Mouse (Mus musculus) ES-E14 (cell line): ENCODE measurements around the gene Pcp4l1. TPM values are rescaled to one million over a fixed set of nuclear protein-coding genes. Genes with fewer than 3 reads are reported as not detected.
A peak's percentile ranks its signal among the peaks of the same experiment; 100 is the strongest.
"Not testable (repeated sequence)": the region's sequence is repeated elsewhere in the genome, so short reads cannot be mapped to it uniquely, and the experiment has no call there.

Experiments
- DNase-seq: peaks from one replicate; pipeline ENCODE4 v3.0.0-alpha.2; 2013; ENCODE audit warnings: low read depth, low spot score
- H3K27ac ChIP-seq: 2 replicates; pipeline ENCODE4 v1.5.1; 2012; ENCODE audit warnings: low read depth, mild to moderate bottlenecking, low read length, moderate library complexity, mixed read lengths; ENCODE audit not compliant: poor library complexity, insufficient read depth, severe bottlenecking
- H3K36me3 ChIP-seq: 2 replicates; pipeline ENCODE4 v1.6.1; 2012; ENCODE audit warnings: mild to moderate bottlenecking, low read length, moderate library complexity, mixed read lengths; ENCODE audit not compliant: control insufficient read depth, poor library complexity, insufficient read depth, severe bottlenecking
- H3K4me1 ChIP-seq, 2 experiments: fragments of 150-350 bp in 1 of 2; sonication (generic) in 1 of 2; 2 replicates each; pipeline ENCODE4 v1.6.1; 2012; ENCODE audit warnings: low read length in 2 of 2, mild to moderate bottlenecking in 1 of 2, mixed read lengths in 1 of 2; ENCODE audit not compliant: control insufficient read depth in 2 of 2, insufficient read depth in 2 of 2, poor library complexity in 1 of 2
- H3K4me3 ChIP-seq, 2 experiments: fragments of 150-350 bp in 1 of 2; sonication (generic) in 1 of 2; 2 replicates each; pipeline ENCODE4 v1.5.1; 2012; ENCODE audit warnings: low read length in 2 of 2, low read depth in 1 of 2, mild to moderate bottlenecking in 1 of 2, mixed read lengths in 1 of 2; ENCODE audit not compliant: insufficient read depth in 1 of 2, poor library complexity in 1 of 2, severe bottlenecking in 1 of 2
- H3K9ac ChIP-seq: 2 replicates; pipeline ENCODE4 v1.6.1; 2012; ENCODE audit warnings: low read depth, mild to moderate bottlenecking, low read length, mixed read lengths; ENCODE audit not compliant: poor library complexity, insufficient read depth, severe bottlenecking
- H3K9me3 ChIP-seq: fragments of 150-350 bp; sonication (generic); 2 replicates; pipeline ENCODE4 v1.6.1; 2012; ENCODE audit warnings: low read depth, mild to moderate bottlenecking, low read length; ENCODE audit not compliant: control insufficient read depth, insufficient read depth
- CHD2 ChIP-seq: IDR thresholded peaks from 2 replicates; pipeline ENCODE4 v1.6.1; 2014; ENCODE audit warnings: mild to moderate bottlenecking, low read depth, low read length, inconsistent platforms
- HCFC1 ChIP-seq: IDR thresholded peaks from 2 replicates; pipeline ENCODE4 v1.6.1; 2012; ENCODE audit warnings: low read length, inconsistent platforms, borderline replicate concordance; ENCODE audit not compliant: insufficient read depth
- MAFK ChIP-seq: IDR thresholded peaks from 2 replicates; pipeline ENCODE4 v1.6.1; 2014; ENCODE audit warnings: mild to moderate bottlenecking, low read depth, low read length, inconsistent platforms; ENCODE audit not compliant: insufficient read depth
- ZC3H11A ChIP-seq: IDR thresholded peaks from 2 replicates; pipeline ENCODE4 v1.6.1; 2012; ENCODE audit warnings: low read depth, mild to moderate bottlenecking, inconsistent platforms, low read length, borderline replicate concordance
- ZNF384 ChIP-seq: IDR thresholded peaks from 2 replicates; pipeline ENCODE4 v1.6.1; 2012; ENCODE audit warnings: low read depth, low read length, inconsistent platforms
- in situ Hi-C, 2 experiments: fragments of 600-800 bp; cut with MboI; formaldehyde crosslinking; loops; one replicate each; pipeline ENCODE4 v1.15.1; 2025; ENCODE audit warnings: low sequenced_read_pairs in 2 of 2, inconsistent platforms in 1 of 2; ENCODE audit not compliant: unreplicated experiment in 2 of 2
- total RNA-seq: library from RNA; depleted of rRNA; stranded (reverse); fragments of 300-350 nt; gene quantifications from 2 replicates; pipeline ENCODE4 v1.2.3, GENCODE M21; 2012; rRNA removed

Pcp4l1 gene
- total RNA-seq: 0.63 and 2.2 TPM in 2 replicates

DNA sequence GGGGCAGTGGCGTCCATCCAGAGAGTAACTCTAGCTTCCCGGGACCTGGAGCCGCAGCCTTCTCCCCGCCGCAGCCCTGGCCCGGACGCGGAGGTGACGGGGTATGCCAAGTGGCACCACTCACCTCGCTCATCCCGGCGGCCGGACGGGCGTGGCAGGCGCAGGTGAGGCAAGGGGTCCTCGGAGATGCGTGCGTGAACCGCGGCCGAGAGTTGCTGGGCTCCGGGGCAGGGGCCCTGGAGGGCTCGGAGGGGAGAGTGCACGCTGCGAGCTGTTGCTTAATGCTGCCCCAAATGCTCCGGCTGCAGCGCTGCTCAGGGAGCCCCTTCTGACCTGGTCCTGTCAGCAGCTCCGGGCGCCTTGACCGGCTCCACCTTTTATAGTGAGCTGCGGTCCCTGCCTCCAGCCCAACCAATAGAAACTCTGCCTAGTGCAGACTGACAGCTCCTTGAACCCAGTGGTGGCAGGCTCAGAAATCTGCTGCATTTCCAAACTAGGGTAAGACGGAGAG lies at the start of gene Pcp4l1:
Gene Pcp4l1 (minus strand): TSS at position 382 of the 511 bp plus-strand sequence.
- Histone ChIP-seq H3K9ac (peak within 1 kb of the TSS; percentile 3; the same call in 1 of the 2 replicates), H3K4me1 (peaks cover 0 to 2% of the 10 kb centered on the region in 2 experiments; a peak in 1 of 4 replicates), H3K36me3 (no peaks in the 10 kb centered on the region), H3K4me3 (peak within 1 kb of the TSS; percentile 77 to 91), H3K9me3 (no peaks in the 10 kb centered on the region), H3K27ac (no peak within 1 kb of the TSS)
- in situ Hi-C loops: no loop called here
- TF ChIP-seq CHD2: peak; percentile 69; the same call in 1 of the 2 replicates
- no peak for TF ChIP-seq HCFC1
- no peak for TF ChIP-seq MAFK
- no peak for TF ChIP-seq ZC3H11A
- peak; percentile 68 for DNase-seq

DNA sequence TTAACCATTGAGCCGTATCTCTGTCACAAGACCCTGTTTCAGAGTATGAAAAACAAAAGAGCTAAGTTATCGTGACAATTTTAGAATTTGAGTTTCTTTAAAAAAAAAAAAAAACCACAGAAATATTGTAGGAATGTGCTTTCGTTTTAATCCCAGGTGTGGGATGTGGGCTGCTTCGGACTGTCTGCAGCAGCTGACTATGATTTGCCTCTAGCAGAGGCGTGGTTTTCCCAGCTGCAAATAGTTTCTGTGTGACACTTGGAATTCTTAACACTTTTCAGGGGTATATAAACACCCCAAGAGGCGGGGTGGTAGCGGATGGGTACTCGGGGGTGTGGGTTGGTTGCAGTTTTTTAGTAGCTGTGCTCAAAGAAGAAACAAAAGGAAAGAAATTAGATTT lies 49.3 kb upstream of the Pcp4l1 start:
- DNase-seq: no peak
- no peak overlapping the region for H3K9ac ChIP-seq
- peaks cover 7 to 18% of the 10 kb centered on the region in 2 experiments for H3K4me1 ChIP-seq
- peaks cover 8% of the 10 kb centered on the region for H3K36me3 ChIP-seq
- TF ChIP-seq HCFC1 (no peak), CHD2 (no peak), ZNF384 (no peak), MAFK (no peak), ZC3H11A (no peak)
- no peak overlapping the region for H3K4me3 ChIP-seq
- H3K27ac ChIP-seq: no peak overlapping the region
- H3K9me3 ChIP-seq: no peaks in the 10 kb centered on the region
- in situ Hi-C loops: loop anchor here (10.0 to 25.0 kb wide), 2 partner anchors 131 to 358 kb away; partner anchors contain the start of genes Cfap126 (in 1 of the 2), Dusp12 (in 1 of the 2) and Gm26620 (in 1 of the 2)

DNA sequence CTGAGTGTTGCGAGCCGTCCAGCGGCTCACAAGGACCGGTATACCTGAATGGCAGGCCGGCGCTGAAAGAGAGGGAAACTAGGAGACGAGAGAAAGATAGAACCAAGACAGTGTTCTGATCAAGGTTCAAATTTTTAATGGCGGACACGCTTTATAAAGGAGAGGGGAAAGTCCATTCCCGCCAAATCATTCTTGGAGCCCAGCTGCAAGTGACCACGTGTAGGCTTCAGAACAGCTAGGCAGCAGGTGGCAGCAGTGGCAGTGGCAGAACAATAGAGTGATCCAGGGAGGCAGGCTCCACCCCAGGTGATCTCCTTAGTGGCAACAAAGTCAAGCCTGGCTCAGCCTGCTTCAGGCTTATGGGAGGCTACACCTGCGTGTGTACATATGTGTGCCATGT lies 45.9 kb upstream of the Pcp4l1 start:
- not testable (repeated sequence) for H3K4me3 ChIP-seq, DNase-seq, H3K9ac ChIP-seq, H3K9me3 ChIP-seq, H3K27ac ChIP-seq, H3K4me1 ChIP-seq
- in situ Hi-C loops: loop anchor here (5.0 to 25.0 kb wide), 3 partner anchors 127 to 355 kb away; partner anchors contain the start of genes Cfap126 (in 2 of the 2), Dusp12 (in 1 of the 2) and Gm26620 (in 1 of the 2)
- peaks cover 28% of the 10 kb centered on the region for H3K36me3 ChIP-seq

- Histone ChIP-seq H3K9ac (no peak overlapping the region), H3K9me3 (no peaks in the 10 kb centered on the region), H3K4me3 (no peak overlapping the region), H3K27ac (no peak overlapping the region), H3K36me3 (peaks cover 36% of the 10 kb centered on the region), H3K4me1 (peaks cover 2 to 6% of the 10 kb centered on the region in 2 experiments; a peak in 2 of 4 replicates)
- TF ChIP-seq ZNF384 (no peak), MAFK (no peak), ZC3H11A (no peak)
- in situ Hi-C loops: loop anchor here (5.0 to 25.0 kb wide), 3 partner anchors 126 to 354 kb away; partner anchors contain the start of genes Cfap126 (in 2 of the 2), Dusp12 (in 1 of the 2) and Gm26620 (in 1 of the 2)
- no peak for DNase-seq
These were observed 44.8 kb upstream of the Pcp4l1 start for GRCm38 (mm10) chr1:171240911-171241310.
